ENCODE assay signal across 10 mouse cellular contexts in genomic region chr6:121328417-121328884, GRCm38 (mm10). TPM values are rescaled to one million over a fixed set of nuclear protein-coding genes. Genes with fewer than 3 reads are reported as not detected.
DNase-seq lines count a peak whose midpoint lies in the region; ATAC-seq lines count a peak whose summit lies in the region.
"Had no signal": no experiment of that assay in that cellular context is flagged by ENCODE, and none has a peak within 500 bp of the region (broad histone marks: within the 10 kb centered on the region; RNA-seq: fewer than 3 reads in every experiment).

No protein-coding gene starts in this region.

- intact Hi-C loops in gastrocnemius, postnatal 14 days (cut with DNase I; ENCODE audit: low total_unique reads): no loop called here

- ATAC-seq in CD4-positive, CD25-positive, alpha-beta regulatory T cell, adult 4 months: no peak

- peak; percentile 22 for DNase-seq in right cerebral cortex, adult 18-20 months
- no peak for DNase-seq in right cerebral cortex, postnatal 36 days (ENCODE audit: low spot score in 2 of 2)
- peak; percentile 90 for DNase-seq in cerebellum, adult 9-11 months
- DNase-seq in gastrocnemius, postnatal 14 days: peak; percentile 61
- peak; percentile 29 for DNase-seq in right cerebral cortex, postnatal 25 days
- no peak for DNase-seq in urinary bladder, postnatal 10 days (ENCODE audit: low spot score)
- DNase-seq in liver: no peak
- DNase-seq: lung, adult 18-20 months had no signal

RNA-seq across cellular contexts. Expression of gene Slc6a12, which starts 14.4 kb away (rescaled TPM):
- total RNA-seq in gastrocnemius, postnatal 14 days (2021): under 1 TPM; 0.29 to 0.69 TPM
- polyA plus RNA-seq in CD4-positive, CD25-positive, alpha-beta regulatory T cell, adult 4 months (2017; shearing (Covaris generic)): not detected
- polyA plus RNA-seq: heart, embryonic 15.5 days had no signal

RNA-seq across cellular contexts. Expression of gene Slc6a13, which starts 28.4 kb away (rescaled TPM):
- 1 to 10 TPM; 1.4 to 2.1 TPM for total RNA-seq in gastrocnemius, postnatal 14 days (2021)
- polyA plus RNA-seq in CD4-positive, CD25-positive, alpha-beta regulatory T cell, adult 4 months (2017; shearing (Covaris generic)): under 1 TPM in 1 of 2 experiments, not detected in 1; 0.27 TPM

Comparison
In these comparisons a context has a peak if more than half of its experiments do, and no peak if none do; other contexts are left out.
1. DNase-seq: peak in right cerebral cortex, adult 18-20 months (single experiment), cerebellum, adult 9-11 months (single experiment), gastrocnemius, postnatal 14 days (single experiment) and right cerebral cortex, postnatal 25 days (single experiment); none in right cerebral cortex, postnatal 36 days (0 of 2), urinary bladder, postnatal 10 days (single experiment) and liver (single experiment).